Mouse (Mus musculus): ENCODE measurements around the gene Prss30.
"Not testable (repeated sequence)": the region's sequence is repeated elsewhere in the genome, so short reads cannot be mapped to it uniquely, and the experiment has no call there.

The Prss30 gene

DNA sequence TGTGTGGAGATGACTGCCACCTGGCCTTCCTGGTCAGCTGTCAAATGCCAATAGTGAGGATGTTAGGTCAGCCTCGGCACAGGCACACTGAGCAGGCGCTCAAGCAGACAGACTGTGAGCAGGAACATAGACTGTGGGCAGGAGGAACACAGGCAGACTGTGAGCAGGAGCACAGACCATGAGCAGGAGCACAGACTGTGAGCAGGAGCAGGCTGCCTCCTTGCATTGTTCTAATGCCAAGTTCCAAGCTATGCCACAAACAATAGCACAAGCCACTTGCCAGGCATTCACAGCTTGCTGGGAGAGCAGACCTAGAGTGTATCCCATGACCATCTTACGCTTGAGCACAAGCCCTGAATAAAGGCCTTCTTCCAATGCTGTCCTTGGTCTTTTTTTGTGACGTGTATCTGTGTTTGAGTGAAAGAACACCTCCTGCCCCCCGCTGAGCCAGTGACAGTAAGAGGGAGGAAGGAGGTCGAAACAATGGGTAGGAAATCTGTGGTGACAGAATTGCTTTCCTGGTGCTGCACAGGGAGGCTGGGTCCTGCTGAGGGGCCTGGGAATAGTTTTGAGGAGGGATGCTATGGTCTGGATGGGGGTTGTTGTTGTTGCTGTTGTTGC lies 14.5 kb downstream of the Prss30 start:
- no peaks in the 10 kb centered on the region for H3K27me3 ChIP-seq (ENCODE audit: control insufficient read depth, insufficient read depth, low read length, poor library complexity, severe bottlenecking)
- H3K36me3 ChIP-seq (ENCODE audit: control insufficient read depth, insufficient read depth, low read length, poor library complexity, severe bottlenecking), result no peaks in the 10 kb centered on the region
- DNase-seq (ENCODE audit: low read depth, low spot score), result no peak

DNA sequence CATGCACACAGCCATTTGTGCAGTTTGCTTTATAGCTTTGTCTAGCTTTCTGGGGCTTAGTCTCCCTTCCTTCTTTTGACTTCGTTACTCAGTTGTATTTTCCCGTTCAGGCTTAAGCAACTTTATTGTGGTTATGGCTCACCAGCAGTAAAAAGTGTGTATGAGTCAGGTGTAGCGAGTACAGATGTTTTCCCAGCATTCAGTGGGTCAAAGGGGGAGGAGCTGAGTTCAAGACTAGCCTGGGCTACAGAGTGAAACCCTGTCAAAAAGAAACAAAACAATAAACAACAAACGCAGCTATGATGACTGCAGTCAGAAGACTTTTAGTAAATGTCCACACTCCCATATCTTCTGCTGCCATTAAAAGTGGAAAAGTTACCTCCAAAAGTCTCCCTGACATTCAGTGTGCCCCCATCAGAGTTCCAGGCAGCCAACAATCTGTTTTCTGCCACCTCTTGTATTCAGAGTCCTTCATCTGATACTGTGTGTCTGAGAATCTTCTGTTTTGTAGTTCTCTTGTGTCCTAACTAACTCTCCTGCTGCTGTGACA lies 18.7 kb downstream of the Prss30 start:
- Histone ChIP-seq H3K36me3 (ENCODE audit: control insufficient read depth, insufficient read depth, low read length, poor library complexity, severe bottlenecking) (no peaks in the 10 kb centered on the region), H3K27me3 (ENCODE audit: control insufficient read depth, insufficient read depth, low read length, poor library complexity, severe bottlenecking) (no peaks in the 10 kb centered on the region)
- DNase-seq (ENCODE audit: low read depth, low spot score), result no peak

DNA sequence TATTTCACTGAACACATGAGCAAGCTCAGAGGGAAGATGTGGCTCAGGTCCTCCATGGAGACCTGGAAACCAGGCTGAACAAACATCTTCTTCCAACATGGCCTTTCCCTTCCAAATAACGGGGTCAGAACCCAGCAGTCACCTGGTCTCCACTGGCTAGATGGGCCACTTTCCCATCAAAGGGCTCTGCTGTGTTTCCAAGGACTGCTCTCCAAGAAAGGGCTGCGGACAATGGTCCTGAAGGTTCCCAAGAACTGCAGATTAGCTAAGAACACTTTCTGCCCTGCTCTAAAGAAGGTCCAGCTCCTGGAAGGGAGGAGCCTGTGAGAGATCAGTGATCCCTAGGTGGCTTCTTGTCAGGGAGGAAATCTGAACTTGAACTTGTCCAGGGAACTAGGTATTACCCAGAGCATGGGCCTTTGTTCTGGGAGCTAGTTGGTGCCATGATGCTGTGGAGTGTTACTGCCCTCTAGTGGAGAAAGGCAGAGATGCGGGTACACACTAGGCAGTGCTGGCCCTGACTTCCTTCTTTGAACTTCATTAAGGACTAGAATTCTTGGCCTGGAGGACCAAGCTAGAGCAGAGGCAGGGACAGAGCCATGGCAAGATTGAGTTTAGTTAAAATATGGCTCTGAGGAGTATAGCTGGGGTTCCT lies 20.2 kb downstream of the Prss30 start:
- DNase-seq (ENCODE audit: low read depth, low spot score), result peak; percentile 86
- Histone ChIP-seq H3K36me3 (ENCODE audit: control insufficient read depth, insufficient read depth, low read length, poor library complexity, severe bottlenecking) (no peaks in the 10 kb centered on the region), H3K27me3 (ENCODE audit: control insufficient read depth, insufficient read depth, low read length, poor library complexity, severe bottlenecking) (no peaks in the 10 kb centered on the region)

DNA sequence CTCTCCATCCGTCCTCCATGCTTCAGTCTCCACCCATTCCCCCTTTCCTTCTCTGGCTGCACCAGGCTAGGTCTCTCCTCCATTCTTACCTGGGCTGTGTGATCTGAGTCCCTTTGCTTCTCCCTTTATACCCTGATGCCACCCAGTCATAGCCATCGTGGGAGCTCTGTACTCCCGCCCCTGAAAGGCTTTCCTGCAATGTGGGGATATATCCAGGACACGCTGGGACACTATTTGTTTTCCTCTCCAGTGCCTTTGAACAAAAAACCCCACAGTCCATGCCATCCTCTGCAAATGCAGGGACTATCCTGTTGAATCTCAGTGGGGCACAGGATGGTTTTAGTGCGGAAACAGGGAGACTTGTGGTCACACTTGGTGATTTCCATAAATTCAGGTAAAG lies 25.2 kb downstream of the Prss30 start, which contains the start of gene Sbpl:
Gene Sbpl, minus strand, starts transcription at position 101 of the 400 bp plus-strand sequence.
- Histone ChIP-seq H3K27me3 (ENCODE audit: control insufficient read depth, insufficient read depth, low read length, poor library complexity, severe bottlenecking) (no peaks in the 10 kb centered on the region), H3K36me3 (ENCODE audit: control insufficient read depth, insufficient read depth, low read length, poor library complexity, severe bottlenecking) (no peaks in the 10 kb centered on the region)
- no peak for DNase-seq (ENCODE audit: low read depth, low spot score)

DNA sequence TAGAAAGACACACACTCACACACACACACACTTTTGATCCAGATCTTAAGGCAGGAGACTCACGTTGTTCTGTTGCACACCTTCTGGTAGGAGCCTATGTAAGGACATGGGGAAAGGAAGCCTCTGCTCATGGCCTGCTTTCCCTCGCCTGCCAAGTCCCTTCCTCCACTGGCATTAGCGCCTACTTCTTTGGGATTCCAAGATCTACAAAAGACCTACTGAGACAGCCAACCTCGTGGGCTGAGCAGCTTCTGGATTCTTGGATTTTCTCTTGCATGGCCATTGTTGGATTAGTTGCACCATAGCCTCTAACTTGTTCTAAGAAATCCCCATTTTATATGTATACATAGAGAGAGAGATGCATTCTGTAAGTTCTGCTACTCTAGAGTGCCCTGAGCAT lies 29.5 kb downstream of the Prss30 start:
- DNase-seq (ENCODE audit: low read depth, low spot score); H3K27me3 ChIP-seq (ENCODE audit: control insufficient read depth, insufficient read depth, low read length, poor library complexity, severe bottlenecking); H3K36me3 ChIP-seq (ENCODE audit: control insufficient read depth, insufficient read depth, low read length, poor library complexity, severe bottlenecking): not testable (repeated sequence)

DNA sequence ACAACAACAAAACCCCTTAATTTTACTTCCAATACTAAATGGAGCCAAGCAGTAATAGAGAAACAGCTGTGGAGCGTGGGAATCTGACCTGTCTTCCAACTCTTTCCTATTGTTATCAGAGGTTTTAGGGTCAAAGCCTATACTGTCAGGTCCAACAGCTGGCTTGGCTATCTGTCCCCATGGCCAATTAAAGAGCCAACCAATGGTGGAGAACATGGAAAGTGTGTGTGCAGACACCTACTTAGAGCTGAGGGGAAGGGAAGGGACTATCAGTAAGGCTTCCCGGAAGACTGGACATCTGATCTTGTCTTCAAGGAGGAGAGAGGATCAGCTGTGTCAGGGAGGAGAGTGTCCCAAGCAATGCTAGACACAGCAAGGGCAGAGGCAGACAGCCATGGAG lies 31.3 kb downstream of the Prss30 start:
- no peak for DNase-seq (ENCODE audit: low read depth, low spot score)
- Histone ChIP-seq H3K27me3 (ENCODE audit: control insufficient read depth, insufficient read depth, low read length, poor library complexity, severe bottlenecking) (no peaks in the 10 kb centered on the region), H3K36me3 (ENCODE audit: control insufficient read depth, insufficient read depth, low read length, poor library complexity, severe bottlenecking) (no peaks in the 10 kb centered on the region)

DNA sequence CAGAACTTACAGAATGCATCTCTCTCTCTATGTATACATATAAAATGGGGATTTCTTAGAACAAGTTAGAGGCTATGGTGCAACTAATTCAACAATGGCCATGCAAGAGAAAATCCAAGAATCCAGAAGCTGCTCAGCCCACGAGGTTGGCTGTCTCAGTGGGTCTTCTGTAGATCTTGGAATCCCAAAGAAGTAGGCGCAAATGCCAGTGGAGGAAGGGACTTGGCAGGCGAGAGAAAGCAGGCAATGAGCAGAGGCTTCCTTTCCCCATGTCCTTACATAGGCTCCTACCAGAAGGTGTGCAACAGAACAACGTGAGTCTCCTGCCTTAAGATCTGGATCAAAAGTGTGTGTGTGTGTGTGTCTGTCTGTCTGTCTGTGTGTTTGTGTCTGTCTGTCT lies 32.9 kb downstream of the Prss30 start:
- H3K36me3 ChIP-seq (ENCODE audit: control insufficient read depth, insufficient read depth, low read length, poor library complexity, severe bottlenecking); DNase-seq (ENCODE audit: low read depth, low spot score); H3K27me3 ChIP-seq (ENCODE audit: control insufficient read depth, insufficient read depth, low read length, poor library complexity, severe bottlenecking): not testable (repeated sequence)

DNA sequence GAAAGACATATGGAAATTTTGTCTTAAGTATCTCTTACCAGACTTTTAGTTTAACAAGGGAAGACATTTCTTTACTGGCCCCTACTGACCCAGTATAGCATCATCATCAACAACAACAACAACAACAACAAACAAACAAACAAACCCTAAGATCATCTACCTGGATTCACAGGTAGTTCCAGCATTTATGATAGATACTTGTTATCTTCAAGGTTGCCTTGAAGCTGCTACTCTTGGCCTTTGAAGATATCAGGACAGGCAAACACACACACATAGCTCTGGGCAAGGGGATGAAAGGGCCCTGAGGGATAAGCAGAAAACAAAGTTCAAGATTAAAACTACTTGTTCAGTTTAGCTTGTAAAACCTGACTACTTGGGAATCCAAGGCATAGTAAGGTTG lies 39.0 kb downstream of the Prss30 start, which contains the start of gene Sbp:
Gene Sbp, plus strand, starts transcription at position 301 of the 400 bp plus-strand sequence.
- H3K36me3 ChIP-seq (ENCODE audit: control insufficient read depth, insufficient read depth, low read length, poor library complexity, severe bottlenecking), result no peaks in the 10 kb centered on the region
- no peaks in the 10 kb centered on the region for H3K27me3 ChIP-seq (ENCODE audit: control insufficient read depth, insufficient read depth, low read length, poor library complexity, severe bottlenecking)
- no peak for DNase-seq (ENCODE audit: low read depth, low spot score)

DNA sequence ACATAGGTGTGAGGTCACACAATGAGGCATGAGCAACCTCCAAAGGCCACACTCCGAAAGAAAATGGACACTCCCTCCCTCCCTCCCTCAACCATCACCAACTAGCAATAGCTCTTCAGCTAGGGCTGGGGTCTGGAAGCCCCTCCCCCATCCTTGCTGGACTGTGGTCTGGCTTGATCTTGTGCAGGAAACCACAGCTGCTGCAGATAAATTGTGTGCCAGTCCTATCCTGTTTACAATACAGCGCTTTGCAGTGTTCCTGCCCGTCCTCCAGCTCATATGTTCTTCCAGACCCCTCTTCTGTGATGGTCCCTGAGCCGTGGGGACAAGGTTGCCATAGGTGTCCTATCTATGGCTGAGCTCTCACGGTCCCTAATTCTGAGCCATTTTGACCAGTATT lies 49.2 kb downstream of the Prss30 start:
- DNase-seq (ENCODE audit: low read depth, low spot score), result no peak
- Histone ChIP-seq H3K36me3 (ENCODE audit: control insufficient read depth, insufficient read depth, low read length, poor library complexity, severe bottlenecking) (no peaks in the 10 kb centered on the region), H3K27me3 (ENCODE audit: control insufficient read depth, insufficient read depth, low read length, poor library complexity, severe bottlenecking) (no peaks in the 10 kb centered on the region)

DNA sequence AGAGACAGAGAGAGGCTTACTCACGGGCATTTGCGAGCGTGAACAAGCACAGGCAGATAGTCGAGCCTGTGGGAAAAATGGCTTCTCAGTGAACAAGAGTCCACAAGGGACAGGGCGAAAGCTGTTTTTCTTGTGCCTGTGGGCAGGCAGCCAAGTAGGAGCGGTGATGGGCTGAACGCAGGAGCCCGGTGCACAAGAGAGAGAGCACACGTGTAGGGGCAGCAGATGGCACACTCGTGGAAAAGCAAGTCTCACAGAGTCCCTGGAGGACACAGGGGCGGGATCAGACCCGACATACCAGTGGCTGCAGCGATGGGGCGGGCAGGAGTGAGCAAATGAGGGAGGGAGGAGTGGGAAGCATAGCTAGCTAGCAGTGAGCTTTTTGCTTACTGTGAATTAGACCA lies 55.3 kb downstream of the Prss30 start:
- Histone ChIP-seq H3K36me3 (ENCODE audit: control insufficient read depth, insufficient read depth, low read length, poor library complexity, severe bottlenecking) (no peaks in the 10 kb centered on the region), H3K27me3 (ENCODE audit: control insufficient read depth, insufficient read depth, low read length, poor library complexity, severe bottlenecking) (no peaks in the 10 kb centered on the region)
- peak; percentile 38 for DNase-seq (ENCODE audit: low read depth, low spot score)

DNA sequence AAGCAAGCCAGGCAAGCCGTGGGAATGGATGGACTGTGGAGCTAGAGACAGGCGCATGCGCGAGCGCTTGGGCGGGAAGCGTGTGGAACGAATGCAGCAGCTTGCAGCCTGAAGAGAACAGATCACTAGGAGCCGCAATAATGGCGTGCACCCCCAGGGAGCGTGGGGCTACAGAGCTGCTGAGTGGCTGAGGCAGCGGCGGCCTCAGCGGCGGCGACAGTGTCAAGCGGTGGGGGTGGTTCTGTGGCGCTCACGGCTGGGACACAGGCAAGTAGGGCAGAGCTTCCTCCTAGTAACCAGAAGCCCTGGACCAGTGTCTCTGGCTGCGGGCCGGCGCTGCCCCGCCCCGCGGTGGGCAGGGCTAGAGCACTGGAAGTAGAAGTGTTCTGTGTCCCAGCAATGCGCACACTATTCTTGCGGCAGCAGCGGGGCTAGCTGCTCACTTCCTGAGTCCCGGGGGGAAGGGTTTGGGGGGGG lies 55.8 kb downstream of the Prss30 start:
- H3K27me3 ChIP-seq (ENCODE audit: control insufficient read depth, insufficient read depth, low read length, poor library complexity, severe bottlenecking), result no peaks in the 10 kb centered on the region
- peak; percentile 87 for DNase-seq (ENCODE audit: low read depth, low spot score)
- no peaks in the 10 kb centered on the region for H3K36me3 ChIP-seq (ENCODE audit: control insufficient read depth, insufficient read depth, low read length, poor library complexity, severe bottlenecking)
